ENCODE assay signal across 8 mouse cellular contexts in genomic region chr7:6727351-6728121, GRCm38 (mm10). TPM values are rescaled to one million over a fixed set of nuclear protein-coding genes. Genes with fewer than 3 reads are reported as not detected.
DNase-seq lines count a peak whose midpoint lies in the region; ATAC-seq and TF ChIP-seq lines count a peak whose summit lies in the region.

No protein-coding gene starts in this region.

- TF ChIP-seq POLR2A in brain, embryonic 14.5 days (IDR thresholded peaks at IDR 0.05; ENCODE audit: borderline replicate concordance, extremely low read depth, insufficient read depth, insufficient read length, poor library complexity, severe bottlenecking), result no peak

- no peak overlapping the region for H3K9ac ChIP-seq in heart, embryonic 11.5 days (ENCODE audit: low read depth, low read length)
- peak overlapping the region; percentile 38; the same call in 1 of the 2 replicates for H3K9ac ChIP-seq in kidney, embryonic 16.5 days (replicated peaks; ENCODE audit: low read length)
- no peak overlapping the region for H3K9ac ChIP-seq in limb, embryonic 15.5 days
- no peak overlapping the region for H3K9ac ChIP-seq in neural tube, embryonic 11.5 days (ENCODE audit: low read length)

- peaks cover 96% of the 10 kb centered on the region for H3K9me3 ChIP-seq in E14TG2a.4 (ENCODE audit: low read length)
- H3K9me3 ChIP-seq in heart, embryonic 11.5 days (replicated peaks; ENCODE audit: control insufficient read depth, low read length), result peaks cover 37% of the 10 kb centered on the region
- peaks cover 37% of the 10 kb centered on the region for H3K9me3 ChIP-seq in kidney, embryonic 16.5 days (ENCODE audit: low read length)
- peaks cover 18% of the 10 kb centered on the region for H3K9me3 ChIP-seq in limb, embryonic 15.5 days
- peaks cover 17% of the 10 kb centered on the region for H3K9me3 ChIP-seq in neural tube, embryonic 11.5 days (ENCODE audit: control insufficient read depth, low read length)

- peak overlapping the region; percentile 88 for H3K4me3 ChIP-seq in E14TG2a.4 (replicated peaks; ENCODE audit: low read length)
- peak overlapping the region; percentile 65 for H3K4me3 ChIP-seq in heart, embryonic 11.5 days (ENCODE audit: low read depth, low read length)
- H3K4me3 ChIP-seq in kidney, embryonic 16.5 days (ENCODE audit: low read length), result peak overlapping the region; percentile 63
- H3K4me3 ChIP-seq in limb, embryonic 15.5 days, result peak overlapping the region; percentile 61
- H3K4me3 ChIP-seq in neural tube, embryonic 11.5 days (ENCODE audit: low read depth, low read length), result peak overlapping the region; percentile 50

- peaks cover 26% of the 10 kb centered on the region for H3K4me1 ChIP-seq in E14TG2a.4 (replicated peaks; ENCODE audit: low read depth, low read length)
- no peaks in the 10 kb centered on the region for H3K4me1 ChIP-seq in heart, embryonic 11.5 days (ENCODE audit: control insufficient read depth, insufficient read depth, low read length)
- no peaks in the 10 kb centered on the region for H3K4me1 ChIP-seq in kidney, embryonic 16.5 days (ENCODE audit: insufficient read depth, low read length)
- H3K4me1 ChIP-seq in limb, embryonic 15.5 days, result 0 out of 2 replicates have a peak, but pooled peaks cover 7% of the 10 kb centered on the region
- H3K4me1 ChIP-seq in neural tube, embryonic 11.5 days (ENCODE audit: control insufficient read depth, insufficient read depth, low read length), result no peaks in the 10 kb centered on the region

- TF ChIP-seq CTCF in E14TG2a.4 (conservative IDR thresholded peaks at IDR 0.05; ENCODE audit: low read length), result peak; percentile 51
- peak; percentile 54 for TF ChIP-seq CTCF in brain, embryonic 14.5 days (IDR thresholded peaks at IDR 0.05; ENCODE audit: borderline replicate concordance, extremely low read depth, insufficient read depth, insufficient read length)

- 53% methylated on average over 19 of the region's 19 CpGs for WGBS in heart, embryonic 11.5 days (ENCODE audit: insufficient replicate concordance)
- 60% methylated on average over 19 of the region's 19 CpGs for WGBS in kidney, embryonic 16.5 days
- 62% methylated on average over 19 of the region's 19 CpGs for WGBS in limb, embryonic 15.5 days
- 49% methylated on average over 19 of the region's 19 CpGs for WGBS in neural tube, embryonic 11.5 days

- peak; percentile 44 for ATAC-seq in heart, embryonic 11.5 days (replicated peaks; ENCODE audit: insufficient number of reproducible peaks, low FRiP score, low TSS enrichment)
- peak; percentile 55 for ATAC-seq in kidney, embryonic 16.5 days (ENCODE audit: low FRiP score, low TSS enrichment)
- ATAC-seq in limb, embryonic 15.5 days (ENCODE audit: insufficient number of reproducible peaks, low FRiP score, low TSS enrichment, low read depth), result peak; percentile 13
- peak; percentile 46 for ATAC-seq in neural tube, embryonic 11.5 days (ENCODE audit: insufficient read depth, low FRiP score, low TSS enrichment)

- H3K27me3 ChIP-seq in E14TG2a.4 (ENCODE audit: insufficient read depth, low read length), result no peaks in the 10 kb centered on the region
- H3K27me3 ChIP-seq in heart, embryonic 11.5 days (ENCODE audit: control insufficient read depth, insufficient read depth, low read length), result no peaks in the 10 kb centered on the region
- no peaks in the 10 kb centered on the region for H3K27me3 ChIP-seq in kidney, embryonic 16.5 days (ENCODE audit: insufficient read depth, low read length)
- H3K27me3 ChIP-seq in limb, embryonic 15.5 days, result no peaks in the 10 kb centered on the region
- no peaks in the 10 kb centered on the region for H3K27me3 ChIP-seq in neural tube, embryonic 11.5 days (ENCODE audit: control insufficient read depth, insufficient read depth, low read length)

- H3K36me3 ChIP-seq in E14TG2a.4 (ENCODE audit: insufficient read depth, low read length), result peaks cover 28% of the 10 kb centered on the region
- H3K36me3 ChIP-seq in heart, embryonic 11.5 days (ENCODE audit: control insufficient read depth, insufficient read depth, low read length), result peaks cover 4% of the 10 kb centered on the region; the same call in 1 of the 2 replicates
- H3K36me3 ChIP-seq in kidney, embryonic 16.5 days (ENCODE audit: insufficient read depth, low read length), result peaks cover 8% of the 10 kb centered on the region; the same call in 1 of the 2 replicates
- H3K36me3 ChIP-seq in limb, embryonic 15.5 days, result peaks cover 35% of the 10 kb centered on the region
- H3K36me3 ChIP-seq in neural tube, embryonic 11.5 days (ENCODE audit: control insufficient read depth, insufficient read depth, low read length), result no peaks in the 10 kb centered on the region; the same call in 1 of the 2 replicates

- peak overlapping the region; percentile 73 for H3K27ac ChIP-seq in heart, embryonic 11.5 days (ENCODE audit: low read depth, low read length)
- peak overlapping the region; percentile 86 for H3K27ac ChIP-seq in kidney, embryonic 16.5 days (ENCODE audit: low read length)
- H3K27ac ChIP-seq in limb, embryonic 15.5 days, result peak overlapping the region; percentile 82
- peak overlapping the region; percentile 74 for H3K27ac ChIP-seq in neural tube, embryonic 11.5 days (ENCODE audit: low read depth, low read length)

- peak overlapping the region; percentile 38 for H3K4me2 ChIP-seq in heart, embryonic 11.5 days
- peak overlapping the region; percentile 51 for H3K4me2 ChIP-seq in kidney, embryonic 16.5 days (replicated peaks; ENCODE audit: low read depth, low read length)
- peak overlapping the region; percentile 41 for H3K4me2 ChIP-seq in limb, embryonic 15.5 days
- peak overlapping the region; percentile 34 for H3K4me2 ChIP-seq in neural tube, embryonic 11.5 days (ENCODE audit: low read depth)

- peak; percentile 98 for DNase-seq in brain, embryonic 14.5 days (ENCODE audit: low read depth)
- DNase-seq in fibroblast of lung, adult 2 months (ENCODE audit: low read depth), result peak; percentile 56
- peak; percentile 81 for DNase-seq in neural tube, embryonic 11.5 days (ENCODE audit: low spot score)
- peak; percentile 85 for DNase-seq in urinary bladder, postnatal 14 days (ENCODE audit: low spot score)

RNA-seq across cellular contexts. Expression of gene Peg3, which starts 2.7 kb away (rescaled TPM):
- 58.8 and 88.4 TPM in 2 replicates for polyA plus RNA-seq in brain, embryonic 14.5 days (2012; rRNA removed)
- 214 TPM in 2 replicates for polyA plus RNA-seq in heart, embryonic 11.5 days (2014; fragmentation: Nextera tagmentation; extraction: Ambion mirVana)
- polyA plus RNA-seq in kidney, embryonic 16.5 days (2015; fragmentation: Nextera tagmentation; extraction: Ambion mirVana), result 145 and 166 TPM in 2 replicates
- 213 and 261 TPM in 2 replicates for polyA plus RNA-seq in limb, embryonic 15.5 days (2015; fragmentation: Nextera tagmentation; extraction: Ambion mirVana)
- 208 and 238 TPM in 2 replicates for polyA plus RNA-seq in neural tube, embryonic 11.5 days (2014; fragmentation: Nextera tagmentation; extraction: Ambion mirVana)

RNA-seq across cellular contexts. Expression of gene Usp29, which starts 2.8 kb away (rescaled TPM):
- 21.1 and 38.4 TPM in 2 replicates for polyA plus RNA-seq in brain, embryonic 14.5 days (2012; rRNA removed)
- 14.5 and 15.5 TPM in 2 replicates for polyA plus RNA-seq in heart, embryonic 11.5 days (2014; fragmentation: Nextera tagmentation; extraction: Ambion mirVana)
- polyA plus RNA-seq in kidney, embryonic 16.5 days (2015; fragmentation: Nextera tagmentation; extraction: Ambion mirVana), result 5.2 and 6.5 TPM in 2 replicates
- 9.6 and 10.7 TPM in 2 replicates for polyA plus RNA-seq in limb, embryonic 15.5 days (2015; fragmentation: Nextera tagmentation; extraction: Ambion mirVana)
- 13.0 and 15.9 TPM in 2 replicates for polyA plus RNA-seq in neural tube, embryonic 11.5 days (2014; fragmentation: Nextera tagmentation; extraction: Ambion mirVana)

RNA-seq across cellular contexts. Expression of gene Zim1, which starts 31.3 kb away (rescaled TPM):
- 13.2 and 18.1 TPM in 2 replicates for polyA plus RNA-seq in brain, embryonic 14.5 days (2012; rRNA removed)
- 20.3 and 21.5 TPM in 2 replicates for polyA plus RNA-seq in heart, embryonic 11.5 days (2014; fragmentation: Nextera tagmentation; extraction: Ambion mirVana)
- 3.1 and 3.8 TPM in 2 replicates for polyA plus RNA-seq in kidney, embryonic 16.5 days (2015; fragmentation: Nextera tagmentation; extraction: Ambion mirVana)
- 8.6 and 13.6 TPM in 2 replicates for polyA plus RNA-seq in limb, embryonic 15.5 days (2015; fragmentation: Nextera tagmentation; extraction: Ambion mirVana)
- 4.1 and 6.3 TPM in 2 replicates for polyA plus RNA-seq in neural tube, embryonic 11.5 days (2014; fragmentation: Nextera tagmentation; extraction: Ambion mirVana)

Comparison
In these comparisons a context has a peak if more than half of its experiments do, and no peak if none do; other contexts are left out.
1. Peak in every context shown above with its lines: DNase-seq, ATAC-seq, H3K4me3 ChIP-seq and H3K27ac ChIP-seq.